Mouse (Mus musculus) right cerebral cortex, postnatal 25 days (tissue): ENCODE results near the gene Wfdc12.

Experiments
- DNase-seq: peaks from one replicate; pipeline ENCODE4 v3.0.0; 2022

Gene Wfdc12

DNA sequence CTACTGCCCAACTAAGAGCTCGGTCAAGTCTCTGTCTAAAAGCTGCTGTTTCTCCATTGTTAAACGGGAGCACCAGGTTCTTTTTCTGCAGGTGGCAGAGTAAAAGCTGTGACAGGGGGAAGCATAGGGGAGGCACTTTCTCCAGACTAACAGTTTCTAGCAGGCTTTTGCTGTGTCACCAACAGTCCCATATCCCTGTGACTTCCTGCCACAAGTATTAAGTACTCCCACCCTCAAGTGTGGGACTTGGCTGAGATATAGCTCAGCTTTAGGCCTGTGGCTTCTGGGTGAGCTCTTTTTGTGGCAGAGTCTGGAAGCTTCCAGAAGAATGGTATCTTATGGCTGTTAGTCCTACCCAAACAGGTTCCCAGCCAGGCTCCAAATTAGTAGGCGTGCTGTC lies 14.6 kb downstream of the Wfdc12 start:
- DNase-seq = no peak

GRCm38 (mm10) chr2:164174649-164175395 lies 15.6 kb downstream of the Wfdc12 start:
- peak; percentile 79 for DNase-seq

GRCm38 (mm10) chr2:164173394-164173793 lies 17.0 kb downstream of the Wfdc12 start:
- DNase-seq = no peak

GRCm38 (mm10) chr2:164170902-164171301 lies 19.5 kb downstream of the Wfdc12 start, which contains the start of gene Kcns1:
Gene Kcns1 (minus strand): TSS chr2:164171113.
- DNase-seq = no peak

DNA sequence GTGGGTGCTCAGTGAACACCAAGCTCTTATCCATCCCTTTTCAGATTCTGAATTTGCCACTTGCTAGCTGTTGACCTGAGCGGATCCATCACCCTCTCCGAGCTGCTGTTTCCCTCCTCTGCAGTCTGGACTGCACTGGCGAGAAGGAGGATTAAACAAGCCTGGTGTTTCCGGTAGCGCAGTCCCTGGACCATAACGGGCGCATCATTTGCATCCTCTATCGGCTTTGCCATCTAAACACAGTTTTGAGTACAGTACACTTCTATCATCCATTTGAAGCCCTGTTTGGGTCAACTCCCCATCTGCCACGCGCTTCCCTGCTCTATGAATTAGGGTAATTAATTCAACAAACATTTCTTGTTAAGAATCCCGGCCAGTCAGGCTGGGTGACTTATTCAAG lies 20.1 kb downstream of the Wfdc12 start:
- no peak for DNase-seq

DNA sequence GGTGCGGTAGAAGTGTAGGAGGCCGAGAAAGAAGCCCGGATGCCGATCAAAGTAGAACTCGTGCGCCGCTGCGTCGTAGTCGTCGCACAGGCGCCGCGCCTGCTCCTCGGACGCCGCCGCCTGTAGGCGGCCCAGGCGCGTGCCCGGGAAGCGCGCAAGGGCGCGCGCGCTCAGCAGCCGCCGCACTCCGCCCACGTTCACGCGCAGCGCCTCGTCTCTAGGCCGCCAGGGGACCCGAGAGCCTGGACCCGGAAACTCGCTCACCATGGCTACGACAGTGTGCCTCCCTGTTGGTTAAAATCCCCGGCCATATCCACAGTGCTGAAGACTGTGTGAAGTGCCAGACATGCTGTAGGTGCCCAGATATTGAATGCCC lies 21.8 kb downstream of the Wfdc12 start:
- DNase-seq = no peak

DNA sequence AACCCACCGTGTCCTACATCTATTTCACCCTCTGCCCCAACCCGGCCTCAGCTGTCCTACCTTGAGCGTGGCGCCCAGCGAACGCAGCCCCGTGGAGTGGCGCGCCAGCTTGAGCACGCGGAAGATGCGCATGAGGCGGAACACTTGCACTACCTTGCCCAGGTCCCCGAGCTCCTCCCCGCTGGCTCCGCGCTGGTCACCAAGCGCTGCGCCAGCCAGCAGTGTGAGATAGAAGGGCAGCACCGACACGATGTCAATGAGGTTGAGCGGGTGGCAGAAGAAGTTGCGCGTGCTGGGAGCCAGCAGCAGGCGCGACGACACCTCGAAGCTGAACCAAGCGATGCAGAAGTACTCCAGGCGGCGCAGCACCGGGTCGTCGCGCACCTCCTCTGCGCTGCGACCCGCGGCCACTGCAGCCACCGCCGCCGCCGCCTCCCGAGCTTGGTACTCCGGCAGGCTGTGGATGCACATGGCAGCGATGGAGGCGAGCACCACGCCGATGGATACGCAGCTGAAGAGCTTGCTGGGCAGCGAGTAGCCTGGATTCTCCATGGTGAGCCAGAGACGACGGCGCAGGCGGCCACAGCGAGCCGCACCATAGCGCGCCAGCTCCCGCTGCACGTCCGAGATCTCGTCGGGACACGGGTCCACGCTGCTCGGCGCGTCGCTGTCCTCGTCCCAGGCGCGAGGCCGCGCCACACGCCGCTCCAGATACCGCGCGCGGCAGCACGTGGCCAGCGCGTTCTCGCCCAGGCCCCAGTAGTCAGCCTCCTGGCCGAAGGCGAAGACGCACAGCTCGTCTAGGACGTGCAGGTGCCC lies 22.4 kb downstream of the Wfdc12 start:
- DNase-seq = peak; percentile 47

GRCm38 (mm10) chr2:164164941-164165340 lies 25.5 kb downstream of the Wfdc12 start:
- no peak for DNase-seq

DNA sequence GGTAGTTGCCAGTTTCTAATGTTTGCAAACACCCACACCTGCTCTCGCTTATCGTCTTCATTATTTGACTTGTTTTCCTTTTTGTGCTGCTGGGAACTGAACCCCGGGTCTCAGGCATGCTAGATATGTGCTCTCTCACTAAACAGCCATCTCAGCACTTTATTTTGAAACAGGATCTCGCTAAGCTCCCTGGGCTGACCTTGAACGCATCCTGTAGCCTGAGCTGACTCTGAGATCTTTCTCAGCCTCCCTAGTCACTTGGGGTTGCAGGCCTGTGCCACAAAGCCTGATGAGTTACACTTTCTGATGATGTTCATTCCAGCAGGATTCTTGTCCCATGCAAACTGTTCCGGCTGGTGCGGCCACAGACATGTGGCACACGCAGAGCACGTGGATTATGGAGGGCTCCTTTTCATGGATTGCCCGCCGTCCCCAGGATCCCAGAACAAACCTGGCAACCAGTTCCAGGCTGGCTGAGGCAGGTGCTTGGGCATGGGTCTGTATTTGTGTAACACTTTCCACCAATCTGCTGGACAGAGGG lies 28.8 kb downstream of the Wfdc12 start:
- no peak for DNase-seq

GRCm38 (mm10) chr2:164158838-164159237 lies 31.6 kb downstream of the Wfdc12 start:
- no peak for DNase-seq

DNA sequence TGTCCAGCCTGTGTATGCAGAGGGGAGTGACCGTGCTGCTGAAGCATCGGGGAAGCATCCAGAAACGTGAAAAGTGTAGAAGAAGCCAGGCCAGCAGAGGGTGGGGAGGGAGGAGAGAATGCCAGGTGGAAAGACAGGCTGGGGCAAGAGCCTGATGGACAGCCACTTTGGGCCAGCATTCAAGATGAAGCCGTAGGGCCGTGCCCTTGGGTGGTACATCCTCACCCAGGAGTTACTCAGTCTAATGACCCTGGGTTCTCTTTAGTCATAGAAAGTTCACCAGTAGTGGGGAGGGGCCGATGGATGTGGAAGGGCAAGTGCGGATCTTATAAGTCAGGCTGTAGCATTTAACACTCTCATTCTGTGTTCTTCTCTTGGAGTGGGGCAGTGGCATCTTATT lies 34.2 kb downstream of the Wfdc12 start:
- DNase-seq = no peak

- DNase-seq = no peak
These were observed 36.4 kb downstream of the Wfdc12 start for GRCm38 (mm10) chr2:164154007-164154406.

DNA sequence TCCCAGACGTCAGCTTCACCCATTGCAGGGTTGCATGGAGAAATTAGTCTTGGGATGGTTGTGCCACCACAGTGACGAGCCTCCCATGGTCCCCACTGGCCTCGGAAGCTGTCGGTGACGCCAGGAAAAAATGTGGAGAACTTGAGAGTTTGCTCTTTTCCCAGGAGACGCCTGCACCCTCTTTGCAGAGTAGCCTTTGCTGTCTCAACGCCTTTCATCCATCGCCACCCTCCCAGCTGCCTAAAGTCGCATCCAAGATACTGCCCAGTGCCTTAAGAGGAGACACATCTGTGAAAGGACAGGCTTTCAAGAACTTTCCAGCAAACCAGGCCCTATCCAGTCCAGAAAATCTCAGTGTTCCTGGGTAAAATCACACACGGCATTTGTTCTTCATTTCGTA lies 38.1 kb downstream of the Wfdc12 start:
- no peak for DNase-seq

GRCm38 (mm10) chr2:164150086-164150760 lies 40.2 kb downstream of the Wfdc12 start:
- DNase-seq = no peak

GRCm38 (mm10) chr2:164146556-164146955 lies 43.9 kb downstream of the Wfdc12 start:
- no peak for DNase-seq

DNA sequence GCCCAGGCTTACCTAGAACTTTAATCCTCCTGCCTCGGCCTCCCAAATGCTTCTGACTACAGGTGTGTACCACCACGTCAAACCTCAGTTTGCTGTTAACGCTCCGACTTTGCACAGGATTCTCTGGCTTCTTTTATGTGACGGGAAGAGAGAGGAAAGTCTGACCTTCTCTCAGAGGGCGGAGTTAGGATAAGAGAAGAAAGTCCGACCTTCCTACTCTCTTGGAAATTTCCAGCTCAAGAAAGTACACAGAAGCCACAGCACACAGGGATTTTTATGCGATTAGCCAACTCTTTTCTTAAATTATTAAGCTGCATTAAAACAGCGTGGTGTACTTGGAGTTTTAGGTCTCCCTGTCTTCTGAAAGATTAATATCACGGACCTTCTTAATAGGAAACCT lies 45.9 kb downstream of the Wfdc12 start:
- DNase-seq = no peak

- DNase-seq = no peak
These were observed 46.4 kb downstream of the Wfdc12 start for GRCm38 (mm10) chr2:164144025-164144424.

DNA sequence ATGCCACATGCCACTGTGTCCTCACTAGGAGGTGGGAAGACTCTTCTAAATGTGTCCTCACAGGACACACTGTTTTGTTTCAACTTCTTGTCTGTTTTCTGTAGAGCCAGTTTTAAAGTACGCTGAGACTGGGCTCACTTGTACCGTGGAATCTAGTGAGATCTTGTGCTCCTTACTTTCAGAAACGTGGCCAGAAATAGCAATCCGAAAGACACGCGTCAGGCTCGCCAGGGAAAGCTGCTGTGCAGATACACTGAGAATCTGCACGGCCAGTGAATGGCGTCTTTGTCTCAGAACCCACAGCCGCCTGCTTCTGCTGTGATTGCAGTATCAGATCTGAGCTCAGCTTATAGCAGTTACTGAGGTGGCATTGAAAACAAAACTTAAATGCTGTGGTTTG lies 48.4 kb downstream of the Wfdc12 start:
- DNase-seq = peak; percentile 36
